Mouse (Mus musculus): ENCODE results near the gene Ly6g6f. TPM values are rescaled to one million over a fixed set of nuclear protein-coding genes. Genes with fewer than 3 reads are reported as not detected.
A peak's percentile ranks its signal among the peaks of the same experiment; 100 is the strongest.

Ly6g6f gene
- 1.1 and 1.2 TPM in 2 replicates for polyA plus RNA-seq (2012; rRNA removed)

DNA sequence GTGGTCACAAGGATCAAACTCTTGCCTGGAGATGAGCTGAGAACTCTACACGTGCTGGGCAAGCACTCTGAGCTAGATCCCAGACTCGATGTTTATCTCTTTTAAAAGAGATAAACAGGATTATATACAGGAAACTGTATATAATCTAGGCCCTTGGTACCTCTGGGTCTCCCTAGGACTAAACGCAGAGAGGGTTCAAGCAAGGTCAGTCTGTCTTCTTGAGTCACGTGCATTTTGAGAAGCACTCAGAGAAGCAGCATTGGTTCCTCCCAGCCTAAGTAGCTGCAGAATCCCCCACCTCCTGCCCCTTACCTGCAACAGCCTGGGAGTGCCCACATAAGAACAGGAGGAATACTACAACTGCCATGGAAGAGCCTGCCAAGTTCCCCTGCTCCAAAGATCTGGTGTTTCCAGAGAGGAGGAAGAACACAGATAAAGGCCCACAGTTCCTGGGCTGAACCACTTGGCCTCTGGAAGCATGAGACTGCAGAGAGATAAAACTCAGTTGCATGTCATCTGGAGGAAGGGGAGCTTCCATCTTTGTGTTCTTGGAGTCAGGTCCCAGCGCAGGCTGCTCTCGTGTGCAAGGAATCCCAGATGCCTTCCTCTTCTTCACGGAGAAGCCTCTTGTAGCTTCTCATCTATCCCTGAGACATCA is at the start of gene Ly6g6f:
TSS of gene Ly6g6f (minus strand) at position 403 of the 658 bp plus-strand sequence.
- no peaks in the 10 kb centered on the region for H3K27me3 ChIP-seq (ENCODE audit: control insufficient read depth, insufficient read depth, low read length)
- H3K4me3 ChIP-seq (ENCODE audit: control insufficient read depth, low read depth, low read length), result no peak within 1 kb of the TSS
- no peak within 1 kb of the TSS for H3K27ac ChIP-seq (ENCODE audit: control insufficient read depth, insufficient read depth, low read depth, low read length)
- H3K4me1 ChIP-seq (ENCODE audit: control insufficient read depth, insufficient read depth, low read length), result peaks cover 4% of the 10 kb centered on the region; the same call in 1 of the 2 replicates
- no peaks in the 10 kb centered on the region for H3K36me3 ChIP-seq (ENCODE audit: control insufficient read depth, insufficient read depth, low read length)
- TF ChIP-seq POLR2A (IDR thresholded peaks at IDR 0.05; ENCODE audit: control insufficient read depth, low read depth, low read length) (no peak), CTCF (IDR thresholded peaks at IDR 0.05; ENCODE audit: control insufficient read depth, insufficient read depth, insufficient replicate concordance, low read depth, low read length) (no peak)

GRCm38 (mm10) chr17:35134801-35135590 is 49.6 kb upstream of the Ly6g6f start, which contains the start of gene Bag6:
Gene Bag6 (plus strand): TSS chr17:35135178.
- Histone ChIP-seq H3K27ac (ENCODE audit: control insufficient read depth, insufficient read depth, low read depth, low read length) (peak within 1 kb of the TSS; percentile 97), H3K4me3 (ENCODE audit: control insufficient read depth, low read depth, low read length) (peak within 1 kb of the TSS; percentile 98), H3K4me1 (ENCODE audit: control insufficient read depth, insufficient read depth, low read length) (peaks cover 2% of the 10 kb centered on the region; the same call in 1 of the 2 replicates), H3K36me3 (ENCODE audit: control insufficient read depth, insufficient read depth, low read length) (peaks cover 2% of the 10 kb centered on the region), H3K27me3 (ENCODE audit: control insufficient read depth, insufficient read depth, low read length) (no peaks in the 10 kb centered on the region)
- TF ChIP-seq POLR2A (IDR thresholded peaks at IDR 0.05; ENCODE audit: control insufficient read depth, low read depth, low read length), result peak; percentile 70
- TF ChIP-seq CTCF (IDR thresholded peaks at IDR 0.05; ENCODE audit: control insufficient read depth, insufficient read depth, insufficient replicate concordance, low read depth, low read length), result no peak; the same call in 1 of the 2 replicates

GRCm38 (mm10) chr17:35133517-35133916 is 48.1 kb upstream of the Ly6g6f start:
- H3K27ac ChIP-seq (ENCODE audit: control insufficient read depth, insufficient read depth, low read depth, low read length), result no peak overlapping the region
- TF ChIP-seq CTCF (IDR thresholded peaks at IDR 0.05; ENCODE audit: control insufficient read depth, insufficient read depth, insufficient replicate concordance, low read depth, low read length), result no peak
- no peak for TF ChIP-seq POLR2A (IDR thresholded peaks at IDR 0.05; ENCODE audit: control insufficient read depth, low read depth, low read length)

DNA sequence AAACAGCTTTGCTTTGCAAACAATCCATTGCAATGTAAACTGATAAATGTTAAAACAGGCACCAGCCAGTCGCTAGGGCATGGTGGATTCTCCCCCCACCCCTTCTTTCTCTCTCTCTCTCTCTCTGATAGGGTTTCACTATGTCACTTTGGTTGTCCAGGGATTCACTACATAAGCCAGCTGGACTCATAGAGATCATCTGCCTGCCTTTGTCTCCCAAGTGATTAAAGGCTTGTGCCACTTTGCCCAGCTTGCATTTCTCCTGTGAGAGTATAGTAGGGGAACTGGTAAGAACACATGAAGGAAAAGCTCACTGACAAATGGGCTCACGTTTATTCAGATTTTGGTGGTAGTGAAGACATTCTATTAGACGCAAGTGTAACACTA is 46.8 kb upstream of the Ly6g6f start:
- H3K4me1 ChIP-seq (ENCODE audit: control insufficient read depth, insufficient read depth, low read length), result peaks cover 5% of the 10 kb centered on the region
- TF ChIP-seq POLR2A (IDR thresholded peaks at IDR 0.05; ENCODE audit: control insufficient read depth, low read depth, low read length) (no peak), CTCF (IDR thresholded peaks at IDR 0.05; ENCODE audit: control insufficient read depth, insufficient read depth, insufficient replicate concordance, low read depth, low read length) (no peak)
- H3K27ac ChIP-seq (ENCODE audit: control insufficient read depth, insufficient read depth, low read depth, low read length), result no peak overlapping the region

More at GRCm38 (mm10) chr17:35133517-35133916, 48.1 kb upstream of the Ly6g6f start:
- no peak overlapping the region for H3K4me3 ChIP-seq (ENCODE audit: control insufficient read depth, low read depth, low read length)
- peaks cover 2% of the 10 kb centered on the region; the same call in 1 of the 2 replicates for H3K4me1 ChIP-seq (ENCODE audit: control insufficient read depth, insufficient read depth, low read length)
- H3K27me3 ChIP-seq (ENCODE audit: control insufficient read depth, insufficient read depth, low read length), result no peaks in the 10 kb centered on the region
- peaks cover 2% of the 10 kb centered on the region for H3K36me3 ChIP-seq (ENCODE audit: control insufficient read depth, insufficient read depth, low read length)

DNA sequence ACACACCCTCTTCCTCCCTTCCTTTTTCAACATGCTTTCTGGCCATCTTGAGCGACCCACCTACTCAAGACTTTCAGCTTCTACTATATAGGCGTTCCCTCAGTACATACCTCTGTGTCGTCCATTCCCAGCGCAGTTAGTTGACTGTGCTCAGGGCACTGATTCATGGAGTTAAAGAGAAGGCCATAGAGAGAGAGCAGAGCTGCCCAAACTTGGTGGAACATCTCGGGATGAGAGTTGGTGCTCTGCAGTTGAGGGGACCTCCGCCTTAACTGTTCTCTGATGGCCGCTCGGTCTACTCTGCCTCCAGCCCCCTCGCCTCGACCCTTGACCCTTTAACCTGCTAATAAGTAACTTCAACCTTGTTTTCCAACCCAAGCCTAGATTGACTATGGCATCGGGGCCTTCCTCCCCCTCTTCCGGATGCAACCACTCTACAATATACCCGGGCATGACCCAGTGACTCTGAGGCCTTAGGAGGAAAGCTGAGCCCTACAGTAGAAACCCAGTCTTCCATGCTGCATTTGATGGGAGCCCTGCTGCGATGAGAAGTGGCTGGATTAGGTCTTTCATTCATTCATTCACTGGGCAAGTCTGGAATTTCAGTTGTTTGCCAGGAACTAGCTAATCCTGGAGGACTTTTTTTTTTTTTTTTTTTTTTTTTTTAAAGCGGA is 46.2 kb upstream of the Ly6g6f start, which contains the start of gene Apom:
TSS of gene Apom (minus strand) at position 551 of the 674 bp plus-strand sequence.
- Histone ChIP-seq H3K27ac (ENCODE audit: control insufficient read depth, insufficient read depth, low read depth, low read length) (no peak within 1 kb of the TSS), H3K27me3 (ENCODE audit: control insufficient read depth, insufficient read depth, low read length) (no peaks in the 10 kb centered on the region), H3K4me3 (ENCODE audit: control insufficient read depth, low read depth, low read length) (no peak within 1 kb of the TSS), H3K4me1 (ENCODE audit: control insufficient read depth, insufficient read depth, low read length) (peaks cover 10% of the 10 kb centered on the region), H3K36me3 (ENCODE audit: control insufficient read depth, insufficient read depth, low read length) (peaks cover 2% of the 10 kb centered on the region)
- TF ChIP-seq POLR2A (IDR thresholded peaks at IDR 0.05; ENCODE audit: control insufficient read depth, low read depth, low read length) (no peak), CTCF (IDR thresholded peaks at IDR 0.05; ENCODE audit: control insufficient read depth, insufficient read depth, insufficient replicate concordance, low read depth, low read length) (no peak)

More for the DNA sequence above, 46.8 kb upstream of the Ly6g6f start:
- H3K4me3 ChIP-seq (ENCODE audit: control insufficient read depth, low read depth, low read length), result no peak overlapping the region
- H3K36me3 ChIP-seq (ENCODE audit: control insufficient read depth, insufficient read depth, low read length), result peaks cover 2% of the 10 kb centered on the region
- no peaks in the 10 kb centered on the region for H3K27me3 ChIP-seq (ENCODE audit: control insufficient read depth, insufficient read depth, low read length)

DNA sequence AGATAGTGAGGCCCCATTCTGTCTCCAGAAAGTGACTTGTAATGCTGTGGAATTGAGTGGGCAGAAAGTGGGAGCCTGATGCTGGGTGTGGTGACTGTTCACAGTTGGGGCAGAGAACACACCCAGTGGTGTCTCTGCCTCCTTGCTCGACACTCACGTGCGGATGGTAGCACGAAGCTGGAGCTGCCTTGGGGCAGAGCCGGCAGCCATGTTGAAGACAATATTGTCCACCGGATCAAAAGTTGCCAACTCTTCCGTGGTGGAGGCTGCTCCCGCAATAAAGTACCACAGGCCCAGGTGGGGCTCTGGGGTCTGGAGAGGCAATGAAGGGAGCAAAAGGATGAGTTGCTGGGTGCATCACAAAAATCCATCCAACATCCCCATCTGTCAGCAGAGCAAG is 45.6 kb upstream of the Ly6g6f start:
- no peak for TF ChIP-seq CTCF (IDR thresholded peaks at IDR 0.05; ENCODE audit: control insufficient read depth, insufficient read depth, insufficient replicate concordance, low read depth, low read length)
- no peak for TF ChIP-seq POLR2A (IDR thresholded peaks at IDR 0.05; ENCODE audit: control insufficient read depth, low read depth, low read length)

More for the DNA sequence above, 45.6 kb upstream of the Ly6g6f start:
- Histone ChIP-seq H3K36me3 (ENCODE audit: control insufficient read depth, insufficient read depth, low read length) (no peaks in the 10 kb centered on the region), H3K4me1 (ENCODE audit: control insufficient read depth, insufficient read depth, low read length) (peaks cover 16% of the 10 kb centered on the region), H3K4me3 (ENCODE audit: control insufficient read depth, low read depth, low read length) (no peak overlapping the region), H3K27ac (ENCODE audit: control insufficient read depth, insufficient read depth, low read depth, low read length) (no peak overlapping the region), H3K27me3 (ENCODE audit: control insufficient read depth, insufficient read depth, low read length) (no peaks in the 10 kb centered on the region)

All from testis, adult 2 months (tissue).